Mouse (Mus musculus): ENCODE results near the gene Rbm39. TPM values are rescaled to one million over a fixed set of nuclear protein-coding genes. Genes with fewer than 3 reads are reported as not detected.

The Rbm39 gene
- 37.5 TPM in 2 replicates for polyA plus RNA-seq (2012)

GRCm38 (mm10) chr2:156180094-156180821, at the start of gene Rbm39:
Gene Rbm39 (minus strand): TSS chr2:156180238.
- Histone ChIP-seq H3K36me3 (ENCODE audit: control insufficient read depth) (peaks cover 40% of the 10 kb centered on the region), H3K4me3 (replicated peaks) (peak within 1 kb of the TSS; percentile 99), H3K4me1 (ENCODE audit: control insufficient read depth) (peaks cover 40% of the 10 kb centered on the region), H3K9me3 (ENCODE audit: control insufficient read depth, low read length) (no peaks in the 10 kb centered on the region), H3K27me3 (ENCODE audit: control insufficient read depth) (no peaks in the 10 kb centered on the region)
- TF ChIP-seq TAL1 (IDR thresholded peaks at IDR 0.05; ENCODE audit: low read length), result peak; percentile 48; the same call in 2 of the 3 replicates
- peak; percentile 17; the same call in 1 of the 2 replicates for TF ChIP-seq GATA1 (IDR thresholded peaks at IDR 0.05; ENCODE audit: low read length)

GRCm38 (mm10) chr2:156229171-156229570, 49.1 kb upstream of the Rbm39 start:
- peaks cover 3% of the 10 kb centered on the region for H3K4me1 ChIP-seq (ENCODE audit: control insufficient read depth)
- H3K27me3 ChIP-seq (ENCODE audit: control insufficient read depth), result no peaks in the 10 kb centered on the region
- no peaks in the 10 kb centered on the region for H3K9me3 ChIP-seq (ENCODE audit: control insufficient read depth, low read length)
- peaks cover 31% of the 10 kb centered on the region for H3K36me3 ChIP-seq (ENCODE audit: control insufficient read depth)
- TF ChIP-seq GATA1 (IDR thresholded peaks at IDR 0.05; ENCODE audit: low read length) (no peak), TAL1 (IDR thresholded peaks at IDR 0.05; ENCODE audit: low read length) (no peak)
- H3K4me3 ChIP-seq (replicated peaks), result no peak overlapping the region

GRCm38 (mm10) chr2:156227689-156228088, 47.7 kb upstream of the Rbm39 start:
- peaks cover 40% of the 10 kb centered on the region for H3K36me3 ChIP-seq (ENCODE audit: control insufficient read depth)
- H3K9me3 ChIP-seq (ENCODE audit: control insufficient read depth, low read length), result no peaks in the 10 kb centered on the region
- TF ChIP-seq TAL1 (IDR thresholded peaks at IDR 0.05; ENCODE audit: low read length) (no peak), GATA1 (IDR thresholded peaks at IDR 0.05; ENCODE audit: low read length) (no peak)
- peaks cover 9% of the 10 kb centered on the region for H3K4me1 ChIP-seq (ENCODE audit: control insufficient read depth)
- no peaks in the 10 kb centered on the region for H3K27me3 ChIP-seq (ENCODE audit: control insufficient read depth)
- no peak overlapping the region for H3K4me3 ChIP-seq (replicated peaks)

GRCm38 (mm10) chr2:156224043-156224442, 44.0 kb upstream of the Rbm39 start:
- TF ChIP-seq GATA1 (IDR thresholded peaks at IDR 0.05; ENCODE audit: low read length) (no peak), TAL1 (IDR thresholded peaks at IDR 0.05; ENCODE audit: low read length) (no peak)
- Histone ChIP-seq H3K36me3 (ENCODE audit: control insufficient read depth) (peaks cover 36% of the 10 kb centered on the region), H3K27me3 (ENCODE audit: control insufficient read depth) (no peaks in the 10 kb centered on the region), H3K9me3 (ENCODE audit: control insufficient read depth, low read length) (no peaks in the 10 kb centered on the region), H3K4me3 (replicated peaks) (no peak overlapping the region), H3K4me1 (ENCODE audit: control insufficient read depth) (peaks cover 9% of the 10 kb centered on the region)

- peaks cover 11% of the 10 kb centered on the region for H3K4me1 ChIP-seq (ENCODE audit: control insufficient read depth)
- no peak overlapping the region for H3K4me3 ChIP-seq (replicated peaks)
- H3K27me3 ChIP-seq (ENCODE audit: control insufficient read depth), result no peaks in the 10 kb centered on the region
- TF ChIP-seq GATA1 (IDR thresholded peaks at IDR 0.05; ENCODE audit: low read length), result no peak
- no peak for TF ChIP-seq TAL1 (IDR thresholded peaks at IDR 0.05; ENCODE audit: low read length)
- peaks cover 38% of the 10 kb centered on the region for H3K36me3 ChIP-seq (ENCODE audit: control insufficient read depth)
- H3K9me3 ChIP-seq (ENCODE audit: control insufficient read depth, low read length), result no peaks in the 10 kb centered on the region
Measured at GRCm38 (mm10) chr2:156222100-156222499, 42.1 kb upstream of the Rbm39 start.

- Histone ChIP-seq H3K36me3 (ENCODE audit: control insufficient read depth) (peaks cover 18% of the 10 kb centered on the region), H3K4me1 (ENCODE audit: control insufficient read depth) (peaks cover 2% of the 10 kb centered on the region; the same call in 1 of the 2 replicates), H3K4me3 (replicated peaks) (no peak overlapping the region), H3K9me3 (ENCODE audit: control insufficient read depth, low read length) (no peaks in the 10 kb centered on the region), H3K27me3 (ENCODE audit: control insufficient read depth) (no peaks in the 10 kb centered on the region)
- TF ChIP-seq TAL1 (IDR thresholded peaks at IDR 0.05; ENCODE audit: low read length), result no peak
- TF ChIP-seq GATA1 (IDR thresholded peaks at IDR 0.05; ENCODE audit: low read length), result no peak
Measured at GRCm38 (mm10) chr2:156217786-156218185, 37.7 kb upstream of the Rbm39 start.

GRCm38 (mm10) chr2:156203917-156204316, 23.9 kb upstream of the Rbm39 start:
- H3K36me3 ChIP-seq (ENCODE audit: control insufficient read depth), result peaks cover 33% of the 10 kb centered on the region
- H3K9me3 ChIP-seq (ENCODE audit: control insufficient read depth, low read length), result no peaks in the 10 kb centered on the region
- H3K27me3 ChIP-seq (ENCODE audit: control insufficient read depth), result no peaks in the 10 kb centered on the region
- H3K4me1 ChIP-seq (ENCODE audit: control insufficient read depth), result peaks cover 11% of the 10 kb centered on the region
- TF ChIP-seq TAL1 (IDR thresholded peaks at IDR 0.05; ENCODE audit: low read length) (no peak), GATA1 (IDR thresholded peaks at IDR 0.05; ENCODE audit: low read length) (no peak)
- no peak overlapping the region for H3K4me3 ChIP-seq (replicated peaks)

- Histone ChIP-seq H3K4me3 (replicated peaks) (no peak overlapping the region), H3K36me3 (ENCODE audit: control insufficient read depth) (peaks cover 33% of the 10 kb centered on the region), H3K4me1 (ENCODE audit: control insufficient read depth) (peaks cover 18% of the 10 kb centered on the region), H3K9me3 (ENCODE audit: control insufficient read depth, low read length) (no peaks in the 10 kb centered on the region), H3K27me3 (ENCODE audit: control insufficient read depth) (no peaks in the 10 kb centered on the region)
- no peak for TF ChIP-seq GATA1 (IDR thresholded peaks at IDR 0.05; ENCODE audit: low read length)
- no peak for TF ChIP-seq TAL1 (IDR thresholded peaks at IDR 0.05; ENCODE audit: low read length)
Measured at GRCm38 (mm10) chr2:156202848-156203437, 22.9 kb upstream of the Rbm39 start.

- H3K4me1 ChIP-seq (ENCODE audit: control insufficient read depth), result peaks cover 32% of the 10 kb centered on the region
- H3K4me3 ChIP-seq (replicated peaks), result no peak overlapping the region
- peaks cover 26% of the 10 kb centered on the region for H3K36me3 ChIP-seq (ENCODE audit: control insufficient read depth)
- H3K27me3 ChIP-seq (ENCODE audit: control insufficient read depth), result no peaks in the 10 kb centered on the region
- TF ChIP-seq GATA1 (IDR thresholded peaks at IDR 0.05; ENCODE audit: low read length) (no peak), TAL1 (IDR thresholded peaks at IDR 0.05; ENCODE audit: low read length) (no peak)
- H3K9me3 ChIP-seq (ENCODE audit: control insufficient read depth, low read length), result no peaks in the 10 kb centered on the region
Measured at GRCm38 (mm10) chr2:156201486-156201885, 21.4 kb upstream of the Rbm39 start.
